Mouse (Mus musculus) Muller cell, postnatal 12 days (primary cell): ENCODE measurements around the gene Suds3.

ENCODE experiments used
- DNase-seq: peaks from one replicate; pipeline ENCODE4 v3.0.0-alpha.2; 2015; ENCODE audit errors: inconsistent ontology term

Suds3 gene

DNA sequence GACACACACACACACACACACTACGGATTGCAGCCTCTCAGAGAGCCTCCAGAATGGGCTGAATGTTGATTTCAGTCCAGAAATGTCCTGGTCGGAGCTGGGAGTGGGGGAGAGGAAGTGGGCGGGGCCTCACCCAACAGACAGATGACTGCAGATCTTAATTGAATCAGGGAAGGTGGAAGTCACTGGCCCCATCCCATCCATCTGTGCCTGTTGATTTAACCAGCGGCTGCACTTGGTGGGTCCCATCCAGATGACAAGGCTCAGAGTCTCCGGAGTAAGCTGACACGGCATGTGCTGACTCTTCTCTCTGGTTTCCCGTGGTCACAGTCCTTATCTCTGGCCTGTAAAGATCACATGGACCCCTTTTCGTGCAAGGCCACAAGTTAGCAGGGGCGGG is 20.0 kb upstream of the Suds3 start:
- DNase-seq = peak; percentile 54

DNA sequence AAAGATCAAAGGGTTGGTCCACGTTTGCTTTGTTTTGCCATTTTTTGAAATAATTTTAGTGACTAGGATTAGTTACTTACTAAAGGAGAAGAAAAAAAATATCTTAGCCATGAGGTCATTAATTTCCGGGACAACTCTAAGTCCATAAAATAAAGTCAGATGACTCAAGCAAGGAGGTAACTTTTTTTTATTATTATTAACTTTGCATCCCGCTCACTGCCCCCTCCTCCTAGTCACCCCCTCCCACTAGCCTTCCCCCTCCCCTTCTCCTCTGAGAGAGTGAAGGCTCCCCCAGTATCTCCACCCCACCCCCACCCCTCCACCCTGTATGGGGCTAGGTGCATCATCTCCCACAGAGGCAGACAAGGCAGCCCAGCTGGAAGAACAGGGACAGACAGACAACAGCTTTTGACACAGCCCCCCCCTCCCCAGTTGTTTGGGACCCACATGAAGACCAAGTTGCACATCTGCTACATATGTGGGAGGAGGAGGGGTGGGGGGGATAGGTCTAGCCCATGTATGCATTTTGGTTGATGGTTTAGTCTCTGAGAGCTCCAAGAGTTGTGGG is 19.1 kb upstream of the Suds3 start:
- no peak for DNase-seq

DNA sequence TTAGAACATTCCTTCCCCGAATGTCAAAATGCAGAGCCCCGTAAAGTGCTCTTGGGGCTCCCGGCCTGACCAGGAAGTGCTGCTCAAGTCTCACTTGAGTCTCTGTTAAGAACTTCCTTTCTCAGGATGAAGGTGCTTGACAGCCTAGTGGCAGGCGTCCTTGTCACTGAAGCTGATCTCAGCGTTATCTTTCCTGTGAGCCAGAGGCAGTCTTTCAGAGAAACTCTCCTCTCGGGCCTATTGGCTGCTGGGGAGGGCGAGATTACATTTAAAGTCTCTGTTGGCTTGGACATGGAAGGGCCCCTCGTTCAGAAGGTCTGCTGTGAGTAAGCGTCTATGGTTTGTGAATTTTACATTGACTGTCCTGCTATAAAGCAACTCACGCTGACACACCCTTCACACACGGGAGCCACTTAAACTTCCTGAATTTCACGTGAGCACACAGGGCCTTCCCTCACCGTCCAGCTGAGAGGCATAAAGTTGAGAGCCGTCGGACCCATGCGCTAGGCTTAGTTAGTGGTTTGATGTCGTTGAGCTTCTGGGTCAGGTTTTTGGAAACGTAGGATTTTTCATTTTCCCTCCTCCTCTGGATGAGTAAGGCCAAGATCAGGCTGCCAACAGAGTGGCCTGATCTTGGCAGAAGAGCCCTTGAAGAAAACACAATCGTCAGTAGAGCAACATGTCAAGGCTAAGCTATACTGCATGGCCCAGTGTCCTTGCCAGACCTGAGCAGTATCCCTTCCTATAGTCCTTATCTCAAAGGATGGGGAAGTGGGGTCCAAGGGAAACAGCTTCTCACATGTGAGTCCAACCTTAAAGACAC is 18.4 kb upstream of the Suds3 start:
- no peak for DNase-seq

DNA sequence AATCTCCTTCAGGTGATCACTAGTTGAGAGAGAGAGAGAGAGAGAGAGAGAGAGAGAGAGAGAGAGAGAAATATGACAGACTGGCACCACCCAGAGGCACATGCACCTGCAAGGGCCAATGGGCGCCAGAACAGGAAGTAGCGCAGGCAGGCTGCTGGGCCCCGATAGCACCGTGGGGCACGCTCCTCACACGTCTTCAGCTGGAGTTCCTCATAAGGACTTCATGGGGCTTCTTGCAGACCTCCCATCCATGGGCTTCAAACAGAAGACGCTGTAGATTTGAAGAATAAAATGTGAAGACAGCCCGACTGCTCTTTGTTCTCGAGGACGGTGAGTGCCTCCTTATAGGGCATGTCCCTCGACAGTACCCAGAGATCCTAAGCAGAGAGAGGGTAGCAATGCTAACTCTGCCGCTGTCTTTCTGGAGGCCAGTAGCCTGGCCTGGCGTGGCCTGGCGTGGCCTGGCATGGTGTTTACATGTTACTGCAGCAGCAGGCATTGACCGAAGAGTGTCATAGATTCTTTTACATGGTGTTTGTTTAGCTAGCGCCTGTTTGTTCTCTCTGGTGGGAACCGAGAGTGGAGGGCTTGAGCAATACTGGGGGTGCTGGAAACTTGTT is 17.6 kb upstream of the Suds3 start:
- no peak for DNase-seq

DNA sequence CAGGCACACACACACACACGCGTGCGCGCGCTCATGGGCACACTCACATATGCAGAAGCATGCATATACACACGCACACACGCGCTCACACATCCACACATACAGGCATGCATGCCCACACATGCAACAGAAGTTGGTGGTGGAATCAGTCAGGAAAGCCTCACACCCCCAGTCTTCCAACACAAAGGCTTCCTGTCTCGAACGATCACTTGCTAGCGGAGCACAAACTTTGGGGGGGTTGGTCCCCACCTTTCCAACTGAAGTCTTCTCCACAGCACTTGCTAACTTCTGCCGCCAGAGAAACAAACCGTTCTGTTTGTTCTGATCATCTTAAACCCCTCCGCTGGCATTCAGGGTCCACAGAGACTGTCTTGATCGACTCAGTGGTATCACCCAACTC is 14.8 kb upstream of the Suds3 start:
- DNase-seq = no peak

DNA sequence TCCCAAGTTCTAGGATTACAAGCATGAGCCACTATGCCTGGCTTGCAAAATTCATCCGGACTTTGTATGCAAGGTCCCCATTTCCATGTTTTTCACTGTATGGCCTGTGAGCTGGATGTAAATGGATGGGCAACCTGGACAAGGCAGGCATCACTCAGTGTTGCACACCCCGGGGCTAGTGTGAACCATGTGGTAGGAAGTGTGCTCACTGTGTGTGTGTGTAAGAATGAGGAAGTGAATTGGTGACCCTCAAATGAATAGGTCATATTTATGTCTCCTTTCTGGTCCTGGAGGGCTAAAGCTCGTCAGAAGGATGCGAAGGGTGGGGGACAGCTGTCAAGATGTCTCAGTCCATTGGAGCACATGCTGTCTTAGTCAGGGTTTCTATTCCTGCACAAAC is 11.1 kb upstream of the Suds3 start:
- no peak for DNase-seq

DNA sequence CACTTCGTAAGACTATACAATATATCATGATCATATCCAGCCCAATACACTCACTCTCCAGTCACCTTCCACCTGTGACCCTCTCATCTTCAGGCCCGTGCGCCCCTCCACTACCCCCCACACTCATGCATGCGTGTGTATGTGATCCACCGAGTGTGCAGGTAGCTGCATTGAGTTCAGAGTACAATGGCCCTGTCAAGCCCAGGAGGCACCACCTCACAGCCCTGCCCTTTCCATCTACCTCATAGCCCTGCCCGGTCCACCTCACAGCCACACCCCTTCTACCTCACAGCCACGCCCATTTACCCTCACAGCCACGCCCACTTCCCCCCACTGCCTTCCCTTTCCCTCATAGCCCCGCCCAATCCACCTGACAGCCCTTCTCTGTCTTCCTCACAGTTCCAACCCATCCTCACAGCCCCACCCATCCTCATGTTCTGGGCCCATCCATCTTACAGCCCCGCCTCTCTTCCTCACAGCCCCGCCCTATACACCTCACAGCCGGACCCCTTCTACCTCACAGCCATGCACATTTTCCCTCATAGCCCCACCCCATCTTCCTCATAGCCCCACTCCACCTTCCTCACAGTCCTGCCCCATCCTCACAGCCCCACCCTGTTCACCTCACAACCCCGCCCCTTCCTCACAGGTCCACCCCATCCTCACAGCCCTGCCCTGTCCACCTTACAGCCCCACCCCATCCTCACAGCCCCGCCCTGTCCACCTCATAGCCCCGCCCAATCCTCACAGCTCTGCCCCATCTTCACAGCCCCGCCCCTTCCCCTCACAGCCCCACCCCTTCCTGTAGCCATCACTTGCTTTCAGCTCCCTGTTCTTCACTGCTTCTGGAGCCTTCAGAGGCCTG is 9.8 kb upstream of the Suds3 start:
- DNase-seq = no peak

DNA sequence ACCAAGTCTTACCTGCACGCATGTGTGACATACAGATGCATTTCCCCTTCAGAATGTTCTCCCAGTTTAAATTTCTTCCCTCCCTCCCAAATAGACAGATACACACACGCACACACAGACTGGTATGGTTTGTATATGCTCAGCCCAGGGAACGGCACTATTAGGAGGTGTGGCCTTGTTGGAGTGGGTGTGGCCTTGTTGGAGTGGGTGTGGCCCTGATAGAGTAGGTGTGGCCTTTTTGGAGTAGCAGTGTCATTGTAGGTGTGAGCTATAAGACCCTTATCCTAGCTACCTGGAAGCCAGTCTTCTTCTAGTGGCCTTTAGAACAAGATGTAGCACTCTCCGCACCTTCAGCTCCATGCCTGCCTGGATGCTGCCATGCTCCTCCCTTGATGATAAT is 7.9 kb upstream of the Suds3 start:
- DNase-seq = no peak

DNA sequence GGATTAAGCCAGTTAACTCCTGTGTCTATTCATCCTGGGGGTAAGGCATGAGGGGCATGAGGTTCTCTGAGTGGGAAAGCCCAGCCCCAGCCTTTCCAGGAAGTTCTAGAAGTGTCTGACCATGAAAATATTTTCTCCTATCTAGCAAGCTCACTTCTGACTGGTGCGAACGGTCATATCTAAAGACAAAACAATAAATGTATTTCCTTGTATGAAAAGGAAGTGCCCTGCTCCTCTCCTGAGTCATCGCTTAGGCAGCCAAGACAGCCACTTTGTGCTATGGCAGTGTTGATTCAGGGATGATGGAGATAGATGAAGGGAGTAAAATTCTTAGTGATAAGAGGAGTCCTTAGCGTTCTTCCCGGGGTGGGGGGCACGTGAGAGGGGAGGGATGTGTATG is 7.2 kb upstream of the Suds3 start:
- no peak for DNase-seq

DNA sequence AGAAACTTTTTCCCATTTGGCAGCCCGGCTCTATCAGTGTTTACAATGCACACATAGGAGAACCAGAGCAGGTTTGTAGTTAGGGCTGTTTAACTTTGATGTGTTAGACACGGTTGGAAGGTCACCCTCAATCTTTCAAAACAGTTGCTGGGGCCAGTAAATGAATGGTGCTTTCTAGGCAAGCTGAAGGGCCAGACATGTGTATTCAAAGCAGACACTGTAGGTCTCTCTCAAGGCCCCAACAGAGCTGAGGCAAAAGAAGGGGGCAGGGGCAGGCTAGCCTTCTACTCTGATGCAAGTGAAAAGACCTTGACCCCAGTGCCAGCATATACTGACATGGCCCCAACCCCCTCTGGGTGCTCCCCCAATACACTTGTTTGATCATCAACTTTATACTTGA is 5.7 kb upstream of the Suds3 start:
- no peak for DNase-seq

DNA sequence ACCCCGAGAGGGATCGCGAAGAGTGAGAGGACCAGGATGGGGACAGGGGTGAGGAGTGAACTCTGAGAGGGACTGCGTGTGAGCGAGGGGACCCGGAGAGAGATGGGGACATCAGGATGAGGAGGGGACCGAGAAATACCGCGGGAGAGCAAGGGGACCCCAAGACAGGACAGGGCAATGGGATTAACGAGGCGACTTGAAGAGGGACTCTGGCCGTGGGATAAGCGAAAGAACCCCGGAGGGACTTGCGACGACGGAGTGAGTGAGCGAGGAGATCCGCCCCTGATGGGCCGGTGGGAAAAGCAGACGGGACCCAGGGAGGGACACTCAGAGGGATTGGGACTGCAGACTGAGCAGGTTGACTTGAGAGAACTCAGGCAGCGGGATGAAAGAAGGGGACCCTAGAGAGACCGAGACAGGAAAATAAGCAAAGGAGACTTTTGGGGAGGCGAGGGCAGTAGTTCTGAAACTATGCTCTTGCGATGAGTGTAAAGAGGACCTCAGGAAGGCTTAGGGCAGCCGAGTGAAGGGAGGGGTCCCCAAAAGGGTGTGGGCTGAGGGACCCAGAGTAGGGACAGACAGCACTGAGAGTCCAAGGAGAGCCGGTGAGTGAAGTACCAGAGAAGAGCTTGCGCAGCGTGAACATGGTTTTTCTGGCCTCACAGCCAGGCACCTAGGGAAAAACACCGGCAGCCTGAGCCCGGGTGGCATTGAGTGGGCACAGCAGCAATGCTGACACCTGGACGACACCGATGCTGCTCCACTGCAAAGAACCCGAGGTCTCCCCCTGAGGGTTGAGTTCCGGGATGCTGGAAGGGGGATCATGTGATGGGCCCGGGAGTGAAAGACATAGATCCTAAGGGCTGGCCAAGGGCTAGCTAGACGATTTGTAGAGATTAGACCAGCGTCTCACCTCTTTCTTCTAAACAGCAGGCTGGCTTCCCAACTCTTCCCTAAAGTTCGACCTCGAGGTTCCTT is 4.9 kb upstream of the Suds3 start:
- DNase-seq = peak; percentile 45

DNA sequence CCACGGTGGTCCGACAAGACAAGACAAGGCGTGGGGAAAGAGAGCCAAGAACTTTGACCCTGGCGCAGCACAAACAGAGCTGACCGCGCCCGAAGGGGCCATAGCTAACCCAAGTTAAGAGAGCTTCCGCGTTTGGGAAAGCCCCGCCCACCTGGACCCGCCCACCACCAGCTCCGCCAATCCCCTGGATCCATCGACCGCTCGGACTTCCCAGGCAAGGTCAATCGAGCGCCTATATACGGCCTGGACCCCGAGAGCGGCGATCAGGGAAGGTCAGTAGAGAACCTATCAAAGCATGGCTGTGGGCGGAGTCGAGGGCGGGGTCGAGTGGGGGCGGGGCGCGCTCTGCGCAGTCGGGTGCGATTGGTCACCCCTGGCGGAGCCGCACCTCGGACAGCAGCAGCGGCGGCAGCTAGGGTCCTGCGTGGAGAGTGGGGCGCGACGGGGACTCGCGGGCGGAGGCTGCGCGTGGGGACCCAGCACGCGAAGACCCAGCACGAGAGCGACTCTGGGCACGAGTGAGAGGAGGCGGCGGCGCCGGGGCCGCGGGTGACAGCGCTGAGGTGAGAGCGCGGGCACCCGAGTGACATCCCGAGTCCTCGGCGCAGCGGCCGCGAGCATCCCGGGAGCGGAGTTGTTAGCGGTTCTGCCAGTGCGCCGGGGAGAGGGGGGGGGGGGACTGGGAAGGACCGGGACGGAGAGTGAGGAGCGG is 4.0 kb upstream of the Suds3 start, which contains the start of gene Taok3:
Taok3 (plus strand) TSS at position 353 of the 712 bp plus-strand sequence.
- peak; percentile 99 for DNase-seq

DNA sequence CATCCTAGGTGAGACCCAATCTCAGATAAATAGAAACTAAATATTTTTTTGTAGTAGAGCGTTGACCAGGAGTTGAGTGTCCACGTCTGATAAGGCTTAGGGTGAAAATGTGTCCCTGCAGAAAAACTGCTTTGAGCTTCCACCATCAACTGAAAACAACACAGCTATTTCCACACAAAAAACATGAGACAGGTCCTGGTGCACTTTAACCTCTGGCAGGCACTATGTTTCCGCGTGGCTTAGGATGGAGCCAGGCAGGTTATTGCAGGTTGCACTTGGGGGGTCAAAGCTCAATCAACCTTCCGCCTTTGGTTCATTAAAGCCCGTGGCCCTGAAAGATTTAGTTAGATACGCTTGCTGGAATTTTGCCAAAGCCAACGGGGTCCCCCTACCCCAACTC is 2.9 kb upstream of the Suds3 start:
- no peak for DNase-seq

DNA sequence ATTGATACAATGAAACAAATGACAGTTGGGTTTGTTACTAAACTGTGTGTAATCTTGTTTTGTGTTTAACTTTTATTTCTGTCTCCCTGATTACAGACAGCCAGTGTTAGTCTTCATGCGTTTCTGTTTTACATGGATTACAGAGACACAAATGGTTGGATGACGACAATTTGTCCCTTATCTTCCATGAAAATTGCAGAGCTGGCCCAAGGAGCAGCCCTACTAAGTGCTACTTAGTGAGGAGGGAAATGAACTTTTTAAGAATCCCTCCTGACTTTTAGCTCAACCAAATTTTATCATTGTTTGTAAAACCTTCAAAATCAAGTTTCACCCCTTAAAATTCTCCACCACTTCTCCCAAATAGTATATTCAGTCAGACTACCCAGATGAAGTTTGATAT is 2.3 kb upstream of the Suds3 start:
- DNase-seq = no peak

DNA sequence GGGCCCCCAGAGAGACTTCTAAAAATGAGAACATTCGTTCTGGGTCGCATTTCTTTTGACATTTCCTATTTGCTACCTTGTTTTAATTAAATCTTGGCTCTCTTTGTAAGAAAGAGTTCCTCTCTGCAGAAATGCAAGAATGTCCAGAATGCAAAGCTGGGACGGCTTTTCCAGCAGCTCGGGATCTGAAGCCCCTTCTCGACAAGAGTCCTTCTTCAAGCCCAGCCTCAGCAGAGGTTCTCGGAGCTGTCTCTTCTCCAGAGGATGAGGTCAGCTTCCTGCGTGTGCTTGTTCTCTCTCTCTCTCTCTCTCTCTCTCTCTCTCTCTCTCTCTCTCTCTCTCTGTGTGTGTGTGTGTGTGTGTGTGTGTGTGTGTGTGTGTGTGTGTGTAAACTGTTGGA is 1.8 kb upstream of the Suds3 start:
- DNase-seq = no peak

DNA sequence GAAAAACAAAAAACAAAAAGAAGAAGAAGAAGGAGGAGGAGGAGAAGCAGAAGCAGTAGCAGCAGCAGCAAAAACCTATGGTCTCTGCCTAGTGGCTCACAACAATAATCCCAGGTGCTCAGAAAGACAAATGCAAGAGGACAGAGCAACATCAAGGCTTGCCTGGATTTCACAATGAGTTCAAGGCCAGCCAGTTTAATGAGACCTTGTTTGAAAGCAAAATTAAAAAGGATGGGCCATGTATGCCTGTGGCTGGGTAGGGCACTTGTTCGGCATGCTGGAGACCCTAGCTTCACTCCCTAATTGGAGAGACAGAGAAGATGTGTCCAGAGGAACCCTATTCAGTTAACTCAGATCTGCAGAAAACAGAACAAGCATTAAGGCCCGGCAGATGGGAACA is 1.3 kb upstream of the Suds3 start:
- DNase-seq = no peak

DNA sequence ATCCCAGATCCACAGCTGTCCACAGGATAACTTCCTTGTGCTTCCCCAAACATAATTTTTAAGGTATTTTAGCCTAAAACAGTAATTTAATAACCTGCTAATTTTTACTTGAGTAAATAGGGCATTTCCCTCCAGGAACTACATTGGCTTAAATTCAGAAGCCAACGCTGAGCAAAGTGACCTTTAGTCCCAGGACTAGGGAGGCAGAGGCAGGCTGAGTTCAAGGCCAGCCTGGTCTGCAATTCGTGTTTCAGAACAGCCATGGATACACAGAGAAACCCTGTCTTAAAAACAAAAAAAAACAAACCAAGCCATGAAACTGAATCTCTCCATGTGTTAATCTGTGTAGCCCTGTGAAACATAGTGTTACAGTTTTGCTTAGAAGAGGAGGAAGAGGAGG is 747 bp upstream of the Suds3 start:
- no peak for DNase-seq

DNA sequence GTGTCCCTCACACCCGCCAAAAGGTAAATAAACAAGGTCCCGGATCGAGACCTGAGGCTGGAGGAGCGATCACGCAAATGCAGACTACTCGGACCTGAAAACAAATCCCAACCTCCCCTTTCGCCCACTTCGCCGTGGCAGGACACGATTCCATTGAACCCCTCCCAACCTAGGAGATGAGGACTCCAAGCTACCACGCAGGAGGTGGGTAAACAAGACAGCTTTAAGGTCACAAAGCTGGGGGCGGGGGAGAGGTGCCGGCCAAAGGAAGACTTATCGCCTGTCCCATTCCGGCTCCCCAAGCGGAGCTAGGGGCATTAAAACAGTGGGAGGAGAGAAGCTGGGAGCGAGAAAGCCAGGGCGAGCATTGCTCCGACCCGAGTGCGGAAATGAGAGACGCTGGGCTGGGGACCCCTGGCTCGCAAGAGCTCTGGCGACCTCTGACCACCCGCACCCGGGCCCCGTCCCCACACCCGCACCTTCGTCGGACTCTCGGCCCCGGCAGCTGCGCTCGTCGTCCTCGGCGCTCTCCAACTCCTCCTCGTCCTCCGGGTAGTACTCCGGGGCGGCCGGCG is 633 bp downstream of the Suds3 start:
- DNase-seq = peak; percentile 46

DNA sequence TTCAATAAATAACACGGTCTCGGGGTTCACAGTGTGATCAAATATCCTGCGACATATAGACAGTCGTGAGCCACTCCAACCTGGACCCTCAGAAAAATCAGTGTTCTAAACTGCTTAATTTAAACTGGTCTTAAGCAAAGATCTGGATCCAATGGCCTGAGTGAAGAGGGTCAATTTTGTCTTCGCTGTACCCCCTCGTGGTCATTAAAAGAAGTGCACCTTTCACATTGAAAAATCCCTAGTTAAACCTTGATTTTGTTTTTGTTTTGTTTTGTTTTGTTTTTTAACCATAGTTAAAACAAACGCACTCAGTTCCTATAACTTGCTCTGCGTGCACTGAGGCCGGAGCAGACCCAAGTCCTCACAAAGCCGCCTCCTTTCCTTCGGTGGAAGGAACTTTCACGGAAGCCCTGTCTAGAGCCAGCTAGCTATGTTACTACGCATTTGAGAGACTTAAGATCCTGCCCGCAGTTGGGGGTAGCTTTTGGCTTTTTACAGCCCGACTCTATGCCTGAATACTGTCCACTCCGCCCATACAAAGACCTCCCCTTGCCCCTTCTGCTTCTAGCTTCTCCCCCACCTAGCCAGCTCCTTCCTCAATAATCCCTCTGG is 1.2 kb downstream of the Suds3 start:
- DNase-seq = peak; percentile 20

DNA sequence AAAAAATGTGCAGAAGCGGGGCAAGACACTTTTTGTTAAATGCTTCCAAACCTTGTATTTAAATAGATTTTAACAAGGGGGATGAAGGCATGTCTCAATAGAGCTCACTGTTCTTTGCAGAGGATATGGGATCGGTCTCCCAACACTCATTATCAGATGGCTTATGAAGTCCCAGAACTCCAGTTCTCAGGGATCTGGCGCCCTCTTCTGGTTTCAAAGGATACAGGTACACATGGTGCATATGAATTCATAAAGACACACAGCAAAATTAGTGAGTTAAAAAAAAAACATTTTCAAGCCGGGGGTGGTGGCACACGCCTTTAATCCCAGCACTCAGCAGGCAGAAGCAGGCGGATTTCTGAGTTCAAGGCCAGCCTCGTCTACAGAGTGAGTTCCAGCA is 2.6 kb downstream of the Suds3 start:
- DNase-seq = no peak
